Comparison of ENCODE assay signal across 7 mouse cellular contexts in the genomic region with DNA sequence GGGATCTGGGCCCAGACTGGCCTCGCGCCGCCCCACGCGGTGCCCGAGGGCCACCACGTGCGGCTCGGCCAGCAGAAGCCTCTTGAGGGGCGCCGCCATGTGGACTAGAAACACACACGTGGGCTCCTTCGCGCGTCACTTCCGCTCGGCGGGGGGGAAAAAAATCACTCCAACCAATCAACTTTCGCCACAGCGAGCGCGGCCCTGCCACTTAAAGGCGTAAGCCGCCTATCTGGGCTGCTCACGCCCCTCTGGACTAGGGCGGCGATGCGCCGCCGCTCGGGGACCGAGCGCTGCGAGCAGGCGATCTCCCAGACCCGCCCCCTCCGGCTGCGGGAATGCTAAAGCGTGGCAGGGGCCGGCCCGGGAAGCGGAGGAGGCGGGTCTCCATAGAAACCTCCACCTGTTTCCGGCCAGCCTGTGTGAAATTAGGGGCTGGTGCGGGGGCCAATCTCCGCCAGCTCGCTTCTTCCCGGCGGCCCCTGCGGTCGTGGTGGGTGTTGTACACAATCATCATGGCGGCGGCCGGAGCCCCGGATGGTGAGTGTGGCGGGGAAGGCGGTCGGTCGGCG. TPM values are rescaled to one million over a fixed set of nuclear protein-coding genes. Genes with fewer than 3 reads are reported as not detected.
A peak's percentile ranks its signal among the peaks of the same experiment; 100 is the strongest.
DNase-seq lines count a peak whose midpoint lies in the region; ATAC-seq lines count a peak whose summit lies in the region.

A gene (plus strand): TSS at position 231 of the 572 bp plus-strand sequence.
A gene (minus strand): TSS at position 319 of the 572 bp plus-strand sequence.

- DNase-seq in adrenal gland, adult 18-20 months (ENCODE audit: low spot score in 2 of 2) = peak; percentile 90 to 92
- peak; percentile 98 for DNase-seq in embryo, embryonic 11 days
- DNase-seq in gastrocnemius, postnatal 36 days = peak; percentile 92 to 96
- DNase-seq in left cerebral cortex, postnatal 25 days (ENCODE audit: low spot score in 2 of 2) = peak; percentile 98 to 99
- peak; percentile 96 for DNase-seq in midbrain, embryonic 10.5 days (ENCODE audit: low spot score)
- peak; percentile 92 for DNase-seq in right cerebral cortex, postnatal 4 days

- intact Hi-C loops in gastrocnemius, postnatal 36 days (cut with DNase I) = loop anchor here (5.0 kb wide), 1 partner anchor 85 kb away; a partner anchor contains a TSS
- intact Hi-C loops in left cerebral cortex, postnatal 25 days (cut with DNase I) = loop anchor here (2.0 kb wide), 2 partner anchors 48 to 66 kb away; a partner anchor contains a TSS

- WGBS in intestine, embryonic 15.5 days = under 1% methylated on average over 56 of the region's 60 CpGs
- under 1% methylated on average over 60 of the region's 60 CpGs for WGBS in midbrain, embryonic 10.5 days

- H3K9ac ChIP-seq in intestine, embryonic 15.5 days = peak within 1 kb of the TSS; percentile 99

- H3K36me3 ChIP-seq in intestine, embryonic 15.5 days = peaks cover 13% of the 10 kb centered on the region
- H3K36me3 ChIP-seq in midbrain, embryonic 10.5 days = peaks cover 47% of the 10 kb centered on the region

- no peaks in the 10 kb centered on the region for H3K27me3 ChIP-seq in intestine, embryonic 15.5 days (replicated peaks)
- no peaks in the 10 kb centered on the region for H3K27me3 ChIP-seq in midbrain, embryonic 10.5 days (ENCODE audit: low read depth, poor library complexity, severe bottlenecking)

- peak within 1 kb of the TSS; percentile 77 for H3K4me2 ChIP-seq in intestine, embryonic 15.5 days (replicated peaks)

- peak within 1 kb of the TSS; percentile 96 for H3K27ac ChIP-seq in intestine, embryonic 15.5 days
- H3K27ac ChIP-seq in midbrain, embryonic 10.5 days (replicated peaks) = peak within 1 kb of the TSS; percentile 97

- peak; percentile 99 for ATAC-seq in intestine, embryonic 15.5 days

- peaks cover 17% of the 10 kb centered on the region for H3K4me1 ChIP-seq in intestine, embryonic 15.5 days (replicated peaks)
- peaks cover 34% of the 10 kb centered on the region for H3K4me1 ChIP-seq in midbrain, embryonic 10.5 days

- peak within 1 kb of the TSS; percentile 100 for H3K4me3 ChIP-seq in intestine, embryonic 15.5 days (replicated peaks)
- peak within 1 kb of the TSS; percentile 99 for H3K4me3 ChIP-seq in midbrain, embryonic 10.5 days

- H3K9me3 ChIP-seq in intestine, embryonic 15.5 days = no peaks in the 10 kb centered on the region
- no peaks in the 10 kb centered on the region for H3K9me3 ChIP-seq in midbrain, embryonic 10.5 days (replicated peaks)

RNA-seq across cellular contexts. Expression of the first gene that starts in this region (rescaled TPM):
- 10 to 100 TPM; 62.0 to 70.5 TPM for total RNA-seq in adrenal gland, adult 18-20 months (2021)
- total RNA-seq in gastrocnemius, postnatal 36 days (2021) = 10 to 100 TPM; 20.2 to 21.3 TPM
- 55.2 and 58.7 TPM in 2 replicates for polyA plus RNA-seq in intestine, embryonic 15.5 days (2015; fragmentation: Nextera tagmentation; extraction: Ambion mirVana)
- 10 to 100 TPM; 66.1 to 67.8 TPM for total RNA-seq in left cerebral cortex, postnatal 25 days (2021)
- 64.7 and 65.7 TPM in 2 replicates for polyA plus RNA-seq in midbrain, embryonic 10.5 days (2016; fragmentation: Nextera tagmentation; extraction: Ambion mirVana)

RNA-seq across cellular contexts. Expression of the second gene that starts in this region (rescaled TPM):
- 10 to 100 TPM; 20.9 to 23.5 TPM for total RNA-seq in adrenal gland, adult 18-20 months (2021)
- 1 to 10 TPM; 6.8 to 7.0 TPM for total RNA-seq in gastrocnemius, postnatal 36 days (2021)
- 21.4 and 22.3 TPM in 2 replicates for polyA plus RNA-seq in intestine, embryonic 15.5 days (2015; fragmentation: Nextera tagmentation; extraction: Ambion mirVana)
- 1 to 10 TPM; 8.3 to 9.0 TPM for total RNA-seq in left cerebral cortex, postnatal 25 days (2021)
- 18.9 and 19.2 TPM in 2 replicates for polyA plus RNA-seq in midbrain, embryonic 10.5 days (2016; fragmentation: Nextera tagmentation; extraction: Ambion mirVana)

Comparison
In these comparisons a context has a peak if more than half of its experiments do, and no peak if none do; other contexts are left out.
1. Peak in every context shown above with its lines: DNase-seq, ATAC-seq, H3K4me3 ChIP-seq and H3K27ac ChIP-seq.